Mouse (Mus musculus) MN1 (cell line): ENCODE data around the gene Nt5dc3.

Source experiments
- DNase-seq: peaks from one replicate; pipeline ENCODE4 v3.0.0-alpha.2; 2016; ENCODE audit warnings: low spot score

Gene Nt5dc3

DNA sequence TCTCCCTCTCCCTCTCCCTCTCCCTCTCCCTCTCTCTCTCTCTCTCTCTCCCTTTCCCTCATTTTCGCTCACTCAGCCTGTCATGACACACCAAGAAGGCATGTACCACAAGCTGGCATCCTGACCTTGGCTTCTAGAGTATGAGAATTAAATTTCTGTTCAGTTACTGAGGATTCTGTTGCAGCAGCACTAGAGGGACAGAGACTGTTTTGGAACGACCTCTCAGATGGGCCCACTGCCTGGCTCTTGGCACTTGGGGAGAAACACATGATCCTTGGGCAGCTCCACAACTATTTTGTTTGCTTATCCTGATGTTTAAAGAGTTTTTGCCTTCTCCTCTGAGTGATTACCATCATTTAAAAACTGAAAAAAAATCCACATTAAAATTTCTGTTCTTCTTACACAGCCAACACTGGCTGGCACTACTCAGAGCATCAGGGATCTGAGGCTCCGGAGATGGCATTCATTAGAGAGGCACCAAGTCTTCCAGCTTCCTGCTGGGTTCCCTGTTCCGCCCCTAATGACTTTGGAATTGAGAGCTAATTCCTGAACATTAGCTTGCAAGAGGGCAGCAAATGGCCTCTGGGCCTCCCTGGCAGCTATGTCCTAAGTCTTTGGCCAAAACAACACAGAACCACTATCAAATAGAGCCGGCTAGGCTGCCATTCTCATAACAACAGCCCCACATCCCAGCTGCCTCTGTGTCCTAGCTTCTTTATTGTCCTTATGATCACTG, 101.4 kb downstream of the Nt5dc3 start:
- DNase-seq = no peak

DNA sequence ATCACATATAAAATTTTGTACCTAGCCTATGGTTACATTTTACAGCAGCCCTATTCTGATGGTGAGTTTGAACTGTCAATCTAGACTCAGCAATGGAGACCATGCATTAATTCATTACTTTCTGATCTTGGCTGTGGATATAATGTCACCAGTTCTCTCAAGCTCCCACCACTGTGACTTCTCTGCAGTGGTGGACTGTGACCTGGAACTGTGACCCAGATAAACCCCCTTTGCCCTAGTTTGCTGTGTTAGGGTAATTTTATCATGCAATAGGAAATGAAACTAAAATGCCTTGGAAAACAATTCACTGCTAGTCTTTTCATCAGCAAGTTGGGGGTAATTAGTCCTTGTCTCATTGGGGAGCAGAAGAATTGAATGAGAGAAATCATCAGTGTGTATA, 102.6 kb downstream of the Nt5dc3 start:
- DNase-seq = no peak

DNA sequence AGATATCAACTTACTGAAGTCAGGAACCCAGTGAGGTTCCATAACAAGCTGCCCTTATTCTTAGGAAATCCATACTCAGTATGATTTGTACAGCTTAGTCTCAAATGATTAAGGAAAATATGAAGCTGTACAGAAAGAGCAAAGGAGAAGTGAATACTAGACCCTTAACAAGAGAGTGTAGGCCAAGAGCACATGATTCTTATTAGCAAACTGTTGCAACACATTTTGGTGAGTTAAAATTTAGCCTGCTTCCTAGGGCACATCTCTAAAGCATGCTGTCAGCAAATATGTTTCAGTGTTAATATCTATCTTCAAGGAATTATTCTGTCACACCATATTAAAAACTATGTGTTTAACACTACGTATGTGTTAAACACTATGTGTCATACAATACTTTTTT, 107.6 kb downstream of the Nt5dc3 start:
- DNase-seq = no peak
